Mouse (Mus musculus): ENCODE measurements around the gene Vsir. TPM values are rescaled to one million over a fixed set of nuclear protein-coding genes. Genes with fewer than 3 reads are reported as not detected.

Vsir gene
- polyA plus RNA-seq, 1 experiment from 2014 or later: 1.6 TPM

GRCm38 (mm10) chr10:60357441-60357840, 10.8 kb downstream of the Vsir start:
- no peak overlapping the region for H3K4me3 ChIP-seq (replicated peaks)
- WGBS: 84% methylated on average over 4 of the region's 4 CpGs

GRCm38 (mm10) chr10:60357901-60358300, 11.2 kb downstream of the Vsir start:
- 92% methylated on average over 14 of the region's 14 CpGs for WGBS
- Histone ChIP-seq H3K9ac (replicated peaks) (no peak overlapping the region), H3K4me3 (replicated peaks) (no peak overlapping the region), H3K27me3 (no peaks in the 10 kb centered on the region), H3K36me3 (no peaks in the 10 kb centered on the region), H3K9me3 (no peaks in the 10 kb centered on the region), H3K4me1 (replicated peaks) (peaks cover 15% of the 10 kb centered on the region; the same call in 1 of the 2 replicates), H3K27ac (no peak overlapping the region), H3K4me2 (replicated peaks) (no peak overlapping the region)
- no peak for ATAC-seq

More at GRCm38 (mm10) chr10:60357441-60357840, 10.8 kb downstream of the Vsir start:
- H3K4me2 ChIP-seq (replicated peaks): no peak overlapping the region
- no peak for ATAC-seq
- no peak overlapping the region for H3K27ac ChIP-seq
- no peaks in the 10 kb centered on the region for H3K9me3 ChIP-seq
- H3K27me3 ChIP-seq: no peaks in the 10 kb centered on the region
- peaks cover 15% of the 10 kb centered on the region; the same call in 1 of the 2 replicates for H3K4me1 ChIP-seq (replicated peaks)
- H3K9ac ChIP-seq (replicated peaks): no peak overlapping the region
- H3K36me3 ChIP-seq: no peaks in the 10 kb centered on the region

- no peak for ATAC-seq
- no peaks in the 10 kb centered on the region for H3K9me3 ChIP-seq
- peaks cover 11% of the 10 kb centered on the region; the same call in 1 of the 2 replicates for H3K4me1 ChIP-seq (replicated peaks)
- no peak overlapping the region for H3K27ac ChIP-seq
- H3K27me3 ChIP-seq: no peaks in the 10 kb centered on the region
- H3K9ac ChIP-seq (replicated peaks): no peak overlapping the region
- H3K36me3 ChIP-seq: no peaks in the 10 kb centered on the region
- H3K4me2 ChIP-seq (replicated peaks): no peak overlapping the region
- H3K4me3 ChIP-seq (replicated peaks): no peak overlapping the region
- WGBS: 35% methylated on average over 4 of the region's 4 CpGs
Measured at GRCm38 (mm10) chr10:60358776-60359175, 12.1 kb downstream of the Vsir start.

GRCm38 (mm10) chr10:60361615-60362309, 15.1 kb downstream of the Vsir start:
- no peaks in the 10 kb centered on the region for H3K36me3 ChIP-seq
- ATAC-seq: no peak
- H3K4me3 ChIP-seq (replicated peaks): no peak overlapping the region
- no peak overlapping the region for H3K9ac ChIP-seq (replicated peaks)
- 65% methylated on average over 12 of the region's 12 CpGs for WGBS
- peaks cover 11% of the 10 kb centered on the region; the same call in 1 of the 2 replicates for H3K4me1 ChIP-seq (replicated peaks)
- no peak overlapping the region for H3K4me2 ChIP-seq (replicated peaks)
- H3K27ac ChIP-seq: no peak overlapping the region
- H3K9me3 ChIP-seq: no peaks in the 10 kb centered on the region
- H3K27me3 ChIP-seq: no peaks in the 10 kb centered on the region

GRCm38 (mm10) chr10:60362310-60362628, 15.6 kb downstream of the Vsir start:
- H3K9me3 ChIP-seq: no peaks in the 10 kb centered on the region
- no peaks in the 10 kb centered on the region for H3K27me3 ChIP-seq
- 74% methylated on average over 2 of the region's 2 CpGs for whole genome bisulfite sequencing
- H3K27ac ChIP-seq: no peak overlapping the region
- ATAC-seq: no peak
- H3K36me3 ChIP-seq: no peaks in the 10 kb centered on the region
- H3K4me3 ChIP-seq (replicated peaks): no peak overlapping the region
- peaks cover 11% of the 10 kb centered on the region; the same call in 1 of the 2 replicates for H3K4me1 ChIP-seq (replicated peaks)
- H3K9ac ChIP-seq (replicated peaks): no peak overlapping the region
- H3K4me2 ChIP-seq (replicated peaks): no peak overlapping the region

GRCm38 (mm10) chr10:60363426-60363825, 16.8 kb downstream of the Vsir start:
- ATAC-seq: no peak

GRCm38 (mm10) chr10:60367145-60367544, 20.5 kb downstream of the Vsir start:
- Histone ChIP-seq H3K9me3 (no peaks in the 10 kb centered on the region), H3K27me3 (no peaks in the 10 kb centered on the region), H3K4me2 (replicated peaks) (no peak overlapping the region), H3K4me1 (replicated peaks) (0 out of 2 replicates have a peak, but pooled peaks cover 2% of the 10 kb centered on the region), H3K9ac (replicated peaks) (no peak overlapping the region), H3K27ac (no peak overlapping the region), H3K36me3 (no peaks in the 10 kb centered on the region), H3K4me3 (replicated peaks) (no peak overlapping the region)
- WGBS: 80% methylated on average over 2 of the region's 2 CpGs
- ATAC-seq: no peak

More at GRCm38 (mm10) chr10:60363426-60363825, 16.8 kb downstream of the Vsir start:
- H3K4me1 ChIP-seq (replicated peaks): peaks cover 11% of the 10 kb centered on the region; the same call in 1 of the 2 replicates
- H3K9ac ChIP-seq (replicated peaks): no peak overlapping the region
- H3K27ac ChIP-seq: no peak overlapping the region
- H3K36me3 ChIP-seq: no peaks in the 10 kb centered on the region
- WGBS: 62% methylated on average over 6 of the region's 6 CpGs
- H3K27me3 ChIP-seq: no peaks in the 10 kb centered on the region
- no peak overlapping the region for H3K4me3 ChIP-seq (replicated peaks)
- no peak overlapping the region for H3K4me2 ChIP-seq (replicated peaks)
- no peaks in the 10 kb centered on the region for H3K9me3 ChIP-seq

- no peaks in the 10 kb centered on the region for H3K27me3 ChIP-seq
- H3K9ac ChIP-seq (replicated peaks): no peak overlapping the region
- H3K4me2 ChIP-seq (replicated peaks): no peak overlapping the region
- 83% methylated on average over 4 of the region's 4 CpGs for WGBS
- ATAC-seq: no peak
- H3K36me3 ChIP-seq: no peaks in the 10 kb centered on the region
- H3K4me3 ChIP-seq (replicated peaks): no peak overlapping the region
- no peak overlapping the region for H3K27ac ChIP-seq
- no peaks in the 10 kb centered on the region for H3K4me1 ChIP-seq (replicated peaks)
- H3K9me3 ChIP-seq: no peaks in the 10 kb centered on the region
Measured at GRCm38 (mm10) chr10:60367904-60368303, 21.3 kb downstream of the Vsir start.

- no peaks in the 10 kb centered on the region for H3K27me3 ChIP-seq
- no peak overlapping the region for H3K27ac ChIP-seq
- H3K9ac ChIP-seq (replicated peaks): no peak overlapping the region
- no peaks in the 10 kb centered on the region for H3K4me1 ChIP-seq (replicated peaks)
- no peak for ATAC-seq
- 91% methylated on average over 6 of the region's 6 CpGs for WGBS
- H3K4me3 ChIP-seq (replicated peaks): no peak overlapping the region
- no peaks in the 10 kb centered on the region for H3K9me3 ChIP-seq
- no peaks in the 10 kb centered on the region for H3K36me3 ChIP-seq
- H3K4me2 ChIP-seq (replicated peaks): no peak overlapping the region
Measured at GRCm38 (mm10) chr10:60369405-60369804, 22.8 kb downstream of the Vsir start.

- no peaks in the 10 kb centered on the region for H3K36me3 ChIP-seq
- ATAC-seq: no peak
- H3K9me3 ChIP-seq: no peaks in the 10 kb centered on the region
- 78% methylated on average over 2 of the region's 2 CpGs for WGBS
- no peak overlapping the region for H3K9ac ChIP-seq (replicated peaks)
- H3K27ac ChIP-seq: no peak overlapping the region
- no peaks in the 10 kb centered on the region for H3K27me3 ChIP-seq
- H3K4me2 ChIP-seq (replicated peaks): no peak overlapping the region
- no peak overlapping the region for H3K4me3 ChIP-seq (replicated peaks)
- no peaks in the 10 kb centered on the region for H3K4me1 ChIP-seq (replicated peaks)
Measured at GRCm38 (mm10) chr10:60370098-60370497, 23.4 kb downstream of the Vsir start.

GRCm38 (mm10) chr10:60370601-60371061, 24.0 kb downstream of the Vsir start:
- Histone ChIP-seq H3K4me1 (replicated peaks) (no peaks in the 10 kb centered on the region), H3K4me3 (replicated peaks) (no peak overlapping the region), H3K9me3 (no peaks in the 10 kb centered on the region), H3K36me3 (no peaks in the 10 kb centered on the region), H3K9ac (replicated peaks) (no peak overlapping the region), H3K27me3 (no peaks in the 10 kb centered on the region), H3K4me2 (replicated peaks) (no peak overlapping the region), H3K27ac (no peak overlapping the region)
- no peak for ATAC-seq
- WGBS: 87% methylated on average over 5 of the region's 5 CpGs

GRCm38 (mm10) chr10:60371596-60372386, 25.1 kb downstream of the Vsir start:
- H3K4me1 ChIP-seq (replicated peaks): no peaks in the 10 kb centered on the region
- H3K9me3 ChIP-seq: no peaks in the 10 kb centered on the region
- no peak overlapping the region for H3K4me3 ChIP-seq (replicated peaks)
- H3K27ac ChIP-seq: no peak overlapping the region
- WGBS: 79% methylated on average over 5 of the region's 5 CpGs
- no peak overlapping the region for H3K4me2 ChIP-seq (replicated peaks)
- no peak overlapping the region for H3K9ac ChIP-seq (replicated peaks)
- H3K36me3 ChIP-seq: no peaks in the 10 kb centered on the region
- no peaks in the 10 kb centered on the region for H3K27me3 ChIP-seq
- ATAC-seq: no peak
